In the genomic region with DNA sequence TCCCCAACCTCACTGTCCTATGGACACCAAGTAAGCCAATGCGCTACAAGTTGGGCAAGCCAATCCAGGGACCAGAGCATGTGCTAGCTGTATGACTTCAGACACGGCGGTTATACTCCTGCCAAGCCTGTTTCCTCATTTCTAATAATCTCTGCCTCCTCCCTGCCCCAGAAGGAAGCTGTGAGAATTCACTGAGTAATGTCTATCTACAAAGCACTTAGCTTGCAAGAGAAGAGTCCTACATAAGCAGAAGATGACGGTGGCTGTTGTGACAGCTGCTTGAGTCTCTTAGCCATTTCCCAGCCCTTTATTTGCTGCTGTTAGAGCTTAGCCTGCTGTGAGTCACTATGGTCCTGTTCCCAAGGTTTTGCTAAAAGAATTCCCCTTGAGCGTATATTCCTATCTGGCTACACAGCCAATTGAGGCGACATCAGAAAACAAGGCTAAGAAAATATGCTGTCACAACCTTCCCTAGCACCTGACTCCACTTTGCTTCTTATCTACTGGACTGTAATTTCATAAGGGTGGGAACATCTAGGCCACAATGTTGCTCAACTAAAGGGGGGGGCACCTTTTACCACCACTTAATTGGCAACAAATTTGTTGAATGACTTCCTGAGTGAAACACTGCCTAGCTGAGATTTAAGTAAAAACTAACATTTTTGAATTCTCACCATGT, we compare ENCODE assay signal across 10 mouse cellular contexts.
DNase-seq lines count a peak whose midpoint lies in the region; ATAC-seq lines count a peak whose summit lies in the region.
"Had no signal": no experiment of that assay in that cellular context is flagged by ENCODE, and none has a peak within 500 bp of the region (broad histone marks: within the 10 kb centered on the region; RNA-seq: fewer than 3 reads in every experiment).

No protein-coding gene starts in this region.

- H3K36me3 ChIP-seq in kidney, embryonic 16.5 days (ENCODE audit: insufficient read depth, low read length), result no peaks in the 10 kb centered on the region
- H3K36me3 ChIP-seq in midbrain, embryonic 14.5 days (ENCODE audit: control insufficient read depth, insufficient read depth, low read length), result no peaks in the 10 kb centered on the region

- H3K4me1 ChIP-seq in kidney, embryonic 16.5 days (ENCODE audit: insufficient read depth, low read length), result no peaks in the 10 kb centered on the region
- no peaks in the 10 kb centered on the region for H3K4me1 ChIP-seq in midbrain, embryonic 14.5 days (ENCODE audit: control insufficient read depth, insufficient read depth, low read length)

- 83% methylated on average over 6 of the region's 6 CpGs for WGBS in kidney, embryonic 16.5 days
- 80% methylated on average over 6 of the region's 6 CpGs for WGBS in midbrain, embryonic 14.5 days

- no peak for DNase-seq in kidney, adult 18-20 months
- peak; percentile 44 for DNase-seq in adrenal gland, postnatal 14 days
- peak; percentile 66 to 73 for DNase-seq in heart, postnatal 10 days
- no peak for DNase-seq in ovary, adult 18-20 months (ENCODE audit: low spot score)
- DNase-seq in midbrain, embryonic 14.5 days, result no peak
- DNase-seq: cerebellum, adult 8-10 months; gastrocnemius, postnatal 25 days had no signal

- H3K4me3 ChIP-seq in kidney, embryonic 16.5 days (ENCODE audit: low read length), result no peak overlapping the region
- no peak overlapping the region for H3K4me3 ChIP-seq in midbrain, embryonic 14.5 days (replicated peaks; ENCODE audit: low read depth, low read length)

- H3K27me3 ChIP-seq in kidney, embryonic 16.5 days (ENCODE audit: insufficient read depth, low read length), result no peaks in the 10 kb centered on the region
- H3K27me3 ChIP-seq in midbrain, embryonic 14.5 days (ENCODE audit: control insufficient read depth, insufficient read depth, low read length), result no peaks in the 10 kb centered on the region

- no peak overlapping the region for H3K9ac ChIP-seq in kidney, embryonic 16.5 days (replicated peaks; ENCODE audit: low read length)
- no peak overlapping the region for H3K9ac ChIP-seq in midbrain, embryonic 14.5 days (replicated peaks; ENCODE audit: low read length)

- H3K9me3 ChIP-seq in kidney, embryonic 16.5 days (ENCODE audit: low read length), result no peaks in the 10 kb centered on the region
- H3K9me3 ChIP-seq in midbrain, embryonic 14.5 days (ENCODE audit: control insufficient read depth, low read length), result no peaks in the 10 kb centered on the region

- H3K27ac ChIP-seq in kidney, embryonic 16.5 days (ENCODE audit: low read length), result peak overlapping the region; percentile 15; the same call in 1 of the 2 replicates
- no peak overlapping the region for H3K27ac ChIP-seq in midbrain, embryonic 14.5 days (replicated peaks; ENCODE audit: low read depth, low read length)

- no peak for ATAC-seq in kidney, embryonic 16.5 days (ENCODE audit: low FRiP score, low TSS enrichment)
- ATAC-seq in megakaryocyte progenitor cell, adult 5-6 weeks (replicated peaks; ENCODE audit: poor library complexity), result peak; percentile 93
- no peak for ATAC-seq in erythroid progenitor cell, adult 5-6 weeks (replicated peaks; ENCODE audit: low FRiP score, poor library complexity, severe bottlenecking)
- ATAC-seq in midbrain, embryonic 14.5 days (ENCODE audit: low FRiP score, low TSS enrichment), result no peak

- intact Hi-C loops in heart, postnatal 10 days (cut with DNase I), result no loop called here

- H3K4me2 ChIP-seq in kidney, embryonic 16.5 days (replicated peaks; ENCODE audit: low read depth, low read length), result no peak overlapping the region
- no peak overlapping the region for H3K4me2 ChIP-seq in midbrain, embryonic 14.5 days (ENCODE audit: low read length)

Comparison
In these comparisons a context has a peak if more than half of its experiments do, and no peak if none do; other contexts are left out.
1. DNase-seq: peak in adrenal gland, postnatal 14 days (single experiment) and heart, postnatal 10 days (2 of 2); none in kidney, adult 18-20 months (single experiment), ovary, adult 18-20 months (single experiment) and midbrain, embryonic 14.5 days (single experiment).